Mouse (Mus musculus) mature B cell (primary cell): ENCODE measurements around the gene Krt4.

Source experiments
- in situ Hi-C: fragments of 300-500 bp; cut with MboI; formaldehyde crosslinking; loops from 2 replicates; pipeline ENCODE4 v1.14.3; 2019

Krt4 gene

DNA sequence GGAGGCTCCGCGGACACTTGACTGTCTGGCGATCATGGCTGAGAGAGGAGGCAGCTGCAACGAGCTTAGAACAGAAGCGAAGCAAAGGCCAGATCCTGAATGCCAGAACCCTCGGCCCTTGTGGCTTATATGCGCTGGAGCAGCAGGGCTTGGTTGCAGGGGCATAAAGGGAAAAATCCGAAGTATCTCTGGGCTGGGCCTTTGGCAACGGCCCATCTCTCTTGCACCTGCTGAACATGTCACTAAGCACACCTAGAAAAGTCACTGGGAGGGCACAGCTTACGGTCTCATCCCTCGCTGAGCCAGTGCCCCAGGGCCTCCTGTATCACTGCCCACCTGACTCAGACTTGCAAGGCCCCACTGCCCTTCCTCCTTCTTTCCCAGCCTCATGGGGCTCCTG, at the start of gene Krt4:
Krt4 (minus strand) TSS at position 101 of the 400 bp plus-strand sequence.
- in situ Hi-C loops, result no loop called here

DNA sequence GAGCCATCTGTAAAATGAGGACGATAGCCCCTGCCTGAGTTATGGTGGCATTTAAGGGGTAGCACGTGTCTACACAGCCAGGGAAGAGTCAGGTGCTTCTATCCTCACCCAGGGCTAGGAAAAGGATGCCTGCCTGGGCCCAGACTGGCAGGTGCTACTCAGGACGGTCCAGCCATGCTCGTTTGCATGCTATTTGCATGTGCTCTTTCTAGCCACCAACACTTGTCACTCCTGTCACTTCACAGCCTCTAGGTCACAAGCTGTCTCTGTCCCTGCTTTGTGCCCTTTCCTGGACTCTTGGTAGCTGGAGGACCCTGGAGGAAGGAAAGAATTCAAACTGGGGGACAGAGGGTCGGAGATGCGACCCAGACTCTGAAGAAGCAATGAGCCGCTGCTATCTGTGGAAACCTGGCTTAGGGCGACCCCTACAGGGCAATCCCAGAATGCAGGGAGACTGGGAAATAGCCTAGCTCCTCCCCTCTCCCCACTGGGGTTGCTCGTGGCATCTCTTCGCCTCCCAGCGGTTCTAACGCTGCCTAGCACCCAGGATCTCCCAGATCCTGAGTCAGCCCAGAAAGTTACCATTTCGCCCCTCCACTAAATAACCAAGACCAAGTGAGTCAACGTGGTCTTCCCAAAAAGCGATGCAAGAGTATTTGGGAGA, 49.0 kb upstream of the Krt4 start:
- in situ Hi-C loops, result no loop called here

DNA sequence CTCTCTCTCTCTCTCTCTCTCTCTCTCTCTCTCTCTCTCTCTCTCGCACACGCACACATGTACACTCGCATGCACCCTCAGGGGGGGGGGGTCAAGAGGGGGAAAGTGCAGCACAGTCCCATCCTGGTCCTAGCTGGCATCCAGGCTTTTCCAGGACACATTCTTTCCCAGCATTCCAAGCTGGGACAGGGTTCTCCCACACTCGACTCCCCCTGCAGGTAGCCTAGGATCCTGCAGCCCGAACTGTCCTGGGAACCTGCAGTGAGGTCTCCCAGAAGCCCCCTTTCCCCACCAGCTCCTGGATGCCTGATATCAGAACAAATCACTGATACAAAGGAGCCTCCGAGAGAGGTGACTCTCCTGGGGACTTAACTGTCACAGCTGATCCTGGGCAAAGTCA, 46.0 kb upstream of the Krt4 start:
- in situ Hi-C loops, result no loop called here

DNA sequence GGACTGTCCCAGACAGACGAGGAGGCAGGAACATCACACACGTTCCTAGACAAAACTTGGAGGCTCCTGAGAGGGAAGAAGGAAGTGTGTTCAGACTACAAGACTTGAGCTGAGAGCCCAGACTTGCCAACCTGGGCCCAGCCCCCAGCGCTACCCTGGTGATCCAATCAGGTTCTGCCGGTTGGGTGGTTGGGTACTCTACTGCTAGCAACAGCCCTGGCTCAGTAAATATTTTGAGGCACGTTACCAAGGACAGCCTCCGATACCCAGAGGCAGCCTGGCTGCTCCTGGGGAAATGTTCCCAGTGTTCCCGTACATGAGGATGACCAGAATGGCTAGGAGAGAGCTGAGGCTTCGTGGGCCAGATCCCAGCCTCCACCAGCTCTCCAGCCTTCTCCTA, 42.3 kb upstream of the Krt4 start:
- in situ Hi-C loops, result no loop called here

DNA sequence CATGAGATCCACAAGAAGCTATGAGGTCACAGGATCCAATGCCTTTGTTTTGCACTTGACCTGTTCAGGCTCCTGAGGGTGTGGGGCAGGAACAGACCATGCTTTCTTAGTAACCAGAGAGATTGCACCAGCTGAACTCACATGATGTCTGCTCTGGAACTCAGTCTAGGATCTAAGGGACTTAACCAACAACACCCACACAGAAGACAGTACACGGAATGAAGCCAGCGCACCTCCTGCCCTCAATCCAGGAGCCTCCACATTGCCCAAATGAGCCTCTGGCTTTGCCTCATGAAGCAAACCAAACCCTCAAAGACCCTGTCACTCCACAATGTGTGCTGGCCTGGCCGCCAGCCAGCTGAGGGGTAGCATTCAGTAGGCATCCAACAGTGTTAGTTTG, 34.4 kb upstream of the Krt4 start:
- in situ Hi-C loops, result no loop called here

DNA sequence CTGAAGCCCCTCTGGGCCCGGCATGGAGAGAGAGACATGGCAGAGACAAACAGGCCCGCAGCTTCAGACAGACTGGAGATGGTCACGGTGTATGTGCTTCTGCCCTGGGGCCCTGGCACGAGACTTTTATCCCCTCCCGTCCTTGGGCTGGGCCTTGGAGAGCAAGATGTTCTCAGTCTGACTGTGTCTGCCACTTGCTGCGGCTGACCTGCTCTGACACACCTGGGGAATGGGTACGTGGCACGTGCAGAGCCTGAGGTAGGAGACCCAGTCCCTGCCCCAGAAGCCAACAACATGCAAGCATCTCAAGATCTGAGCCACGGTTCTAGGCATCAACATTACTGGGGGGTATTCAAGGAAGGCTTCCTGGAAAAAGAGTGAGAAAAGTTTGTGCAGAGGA, 29.7 kb upstream of the Krt4 start, which contains the start of gene Krt78:
Krt78 (minus strand) TSS at position 101 of the 400 bp plus-strand sequence.
- in situ Hi-C loops, result no loop called here

DNA sequence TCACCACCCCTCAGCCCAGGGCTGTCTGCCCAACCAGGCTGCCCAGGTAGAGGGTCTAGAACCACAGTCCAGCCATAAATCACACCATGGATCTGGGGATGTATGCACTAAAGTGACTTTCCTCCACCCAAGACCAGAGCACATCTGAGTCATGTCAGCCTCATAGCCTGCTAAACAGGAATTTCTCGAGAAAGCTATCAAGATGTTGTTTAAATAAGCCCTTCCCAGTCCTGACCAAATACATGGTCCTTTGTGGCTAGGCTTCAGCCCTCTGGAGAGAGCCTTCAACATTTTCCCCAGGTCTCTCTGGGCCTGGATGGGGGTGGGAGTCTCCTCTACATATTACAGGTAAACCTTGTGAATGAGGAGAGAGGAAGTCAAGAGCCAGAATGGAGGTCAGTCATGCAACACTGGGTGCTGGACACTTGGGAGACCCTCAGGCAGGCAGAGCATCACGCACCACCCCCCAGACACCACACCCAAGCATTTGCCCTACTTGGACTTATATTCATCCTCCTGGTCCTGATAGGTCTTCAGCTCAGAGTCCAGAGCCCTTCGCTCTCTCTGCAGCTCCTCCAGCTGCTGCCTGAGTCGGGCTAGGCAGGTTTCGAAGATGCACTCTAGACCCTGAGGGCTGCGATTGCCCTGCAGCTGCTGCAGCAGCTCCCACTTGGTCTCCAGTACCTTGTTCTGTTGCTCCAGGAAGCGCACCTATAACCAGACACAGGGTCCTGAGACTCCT, 28.4 kb upstream of the Krt4 start:
- in situ Hi-C loops, result no loop called here

DNA sequence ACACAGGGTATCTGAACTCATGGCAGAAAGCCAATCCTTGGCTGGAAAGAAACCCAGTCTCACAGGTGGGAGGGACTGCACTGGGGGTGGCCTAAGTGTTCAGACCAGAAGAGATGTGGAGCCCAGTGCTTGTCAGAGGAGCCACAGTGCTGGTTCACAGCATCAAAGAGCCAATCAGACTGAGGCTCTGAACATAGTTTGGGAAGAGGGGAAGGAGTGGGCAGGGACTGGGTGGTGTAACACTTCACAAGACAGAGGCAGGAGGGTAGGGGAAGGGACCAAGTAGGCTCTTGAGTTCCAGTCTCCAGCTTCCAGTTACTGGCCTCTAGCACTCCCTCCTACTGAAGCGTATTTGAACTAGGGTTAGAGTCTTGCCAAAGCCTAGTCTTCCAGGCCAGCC, 20.9 kb upstream of the Krt4 start:
- in situ Hi-C loops, result no loop called here

DNA sequence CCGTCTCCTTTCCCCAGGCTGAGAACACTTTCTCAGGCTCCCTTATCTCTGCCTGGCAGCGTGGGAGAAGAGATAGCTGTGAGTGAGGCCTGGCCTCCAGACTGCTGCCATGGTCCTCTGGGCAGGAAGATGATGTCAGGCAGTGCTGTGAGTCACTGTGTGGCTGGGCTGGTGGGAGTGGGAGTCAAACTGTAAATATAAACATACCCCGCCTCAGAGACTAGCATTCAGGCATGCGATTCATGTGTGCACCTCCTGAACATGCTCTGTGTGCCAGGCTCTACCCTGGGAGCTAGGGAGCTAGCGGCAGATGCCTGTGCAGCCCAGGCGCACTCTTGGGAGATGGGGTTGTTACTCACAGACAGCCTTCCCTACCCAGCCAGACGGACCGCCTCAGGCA, 17.4 kb upstream of the Krt4 start:
- in situ Hi-C loops, result no loop called here

DNA sequence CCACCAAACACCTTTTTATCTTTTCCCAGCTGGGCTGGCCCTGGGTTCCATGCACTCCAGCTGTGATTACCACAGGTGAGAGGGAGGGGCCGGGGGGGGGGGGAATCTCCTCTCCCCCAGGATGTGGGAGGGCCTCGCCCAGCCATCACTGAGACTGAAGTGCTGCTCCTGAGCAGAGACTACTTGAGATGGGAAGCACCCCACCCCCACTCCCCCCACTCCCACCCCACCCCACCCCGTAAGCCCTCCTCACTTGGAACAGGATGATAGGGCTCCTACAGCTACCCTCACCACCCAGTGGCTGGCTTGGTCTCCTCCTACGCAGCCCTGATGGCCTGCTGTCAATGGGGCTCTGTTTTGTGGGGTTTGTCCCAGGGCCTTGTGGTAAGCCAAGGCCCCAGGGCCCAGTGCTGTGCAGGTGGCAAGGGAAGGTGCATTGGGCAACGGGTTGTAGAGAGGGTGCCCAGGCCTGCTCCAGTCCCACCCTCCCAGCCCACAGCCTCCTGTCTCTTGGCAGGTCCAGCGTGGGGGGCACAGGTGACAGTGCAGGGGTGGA, 15.8 kb upstream of the Krt4 start, which contains the start of gene Krt79:
Krt79 (minus strand) TSS at position 51 of the 556 bp plus-strand sequence.
- in situ Hi-C loops, result no loop called here

DNA sequence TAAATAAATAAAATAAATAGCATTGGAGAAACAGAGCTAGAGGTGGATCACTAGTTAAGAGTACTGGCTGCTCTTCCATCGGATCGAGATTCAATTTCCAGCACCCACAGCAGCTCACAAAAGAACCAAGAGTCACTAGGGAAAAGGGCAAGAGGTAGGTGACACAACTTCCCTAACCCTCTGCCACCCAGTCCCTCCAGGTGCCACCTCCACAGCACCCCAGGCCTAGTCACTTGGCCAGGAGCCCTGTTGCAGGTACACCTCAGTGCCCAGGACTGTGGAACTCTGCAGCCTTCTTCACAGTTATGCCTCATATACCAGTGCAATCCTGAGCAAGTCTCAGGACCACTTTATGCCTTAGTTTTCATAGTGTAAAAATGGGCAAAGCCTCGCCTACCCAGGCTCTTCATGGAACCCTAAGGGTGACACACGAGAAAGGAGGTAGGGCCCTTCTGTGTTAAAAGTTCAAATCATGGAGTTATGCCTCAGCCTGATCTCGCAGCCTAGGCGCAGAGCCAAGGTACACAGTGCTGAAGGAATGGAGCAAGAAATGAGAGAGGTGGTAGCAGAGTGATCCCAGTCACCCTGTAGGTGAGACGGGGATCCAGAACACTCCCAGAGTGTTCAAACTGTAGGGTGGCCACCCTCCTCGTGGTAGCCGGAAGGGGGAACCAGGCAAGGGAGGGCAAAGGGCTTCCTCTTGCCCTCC, 14.2 kb upstream of the Krt4 start:
- in situ Hi-C loops, result no loop called here

DNA sequence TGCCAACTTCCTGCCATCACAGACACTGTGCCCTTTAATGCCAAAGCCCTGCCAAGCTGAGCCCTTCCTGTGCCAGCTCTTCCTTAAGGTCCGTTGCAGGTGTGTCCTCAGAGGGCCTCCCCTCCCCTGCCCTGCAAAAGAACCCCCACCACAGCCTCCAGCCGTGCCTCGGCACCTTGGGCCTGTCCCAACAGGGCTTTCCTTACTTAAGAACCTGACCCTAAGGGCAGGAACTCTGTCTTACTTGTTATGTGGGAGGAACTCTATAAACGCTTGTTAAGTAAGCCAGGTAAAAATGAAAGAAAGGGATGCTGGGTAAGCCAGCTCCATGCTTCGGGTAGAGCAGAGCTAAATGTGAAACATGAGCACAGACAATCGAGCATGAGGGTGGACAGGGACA, 8.5 kb upstream of the Krt4 start:
- in situ Hi-C loops, result no loop called here

DNA sequence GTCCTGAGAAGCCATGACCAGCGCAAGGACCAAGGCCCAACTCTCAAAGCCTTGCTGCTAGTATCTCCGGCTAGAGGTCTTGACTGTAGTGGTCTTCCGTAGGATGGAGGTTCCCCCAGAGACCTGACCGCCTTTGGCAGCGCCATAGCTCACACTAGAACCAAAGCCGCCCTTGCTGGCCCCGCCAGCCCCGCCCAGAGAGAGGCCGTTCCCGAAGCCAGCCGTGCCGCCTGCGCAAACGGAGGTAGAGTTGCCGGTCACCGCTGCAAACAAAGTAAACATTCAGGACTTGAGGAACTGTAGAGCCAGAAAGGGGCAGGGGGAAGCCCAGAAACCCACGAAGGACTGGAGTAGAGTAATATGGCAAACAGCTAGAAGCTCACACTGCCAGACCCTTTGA, 5.1 kb upstream of the Krt4 start:
- in situ Hi-C loops, result no loop called here

DNA sequence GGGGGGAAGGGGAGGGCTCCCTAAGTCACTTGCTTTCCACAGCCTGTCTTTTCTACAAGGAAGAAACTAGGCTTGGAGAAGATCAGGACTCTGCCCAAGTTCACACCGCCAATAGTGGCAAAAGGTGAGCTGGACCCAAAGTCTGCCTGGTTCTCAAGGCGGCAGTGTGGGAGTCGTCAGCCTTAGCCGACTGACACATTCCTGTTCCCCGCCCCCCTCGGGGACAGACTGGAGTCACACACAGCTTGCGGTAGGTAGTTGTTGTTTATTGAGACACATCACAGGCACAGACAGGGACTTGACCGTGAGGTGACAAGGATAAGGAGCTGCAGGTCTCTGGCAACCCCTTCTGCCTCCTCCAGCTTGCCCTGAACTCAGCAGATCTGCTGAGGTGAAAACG, 4.6 kb upstream of the Krt4 start:
- in situ Hi-C loops, result no loop called here

DNA sequence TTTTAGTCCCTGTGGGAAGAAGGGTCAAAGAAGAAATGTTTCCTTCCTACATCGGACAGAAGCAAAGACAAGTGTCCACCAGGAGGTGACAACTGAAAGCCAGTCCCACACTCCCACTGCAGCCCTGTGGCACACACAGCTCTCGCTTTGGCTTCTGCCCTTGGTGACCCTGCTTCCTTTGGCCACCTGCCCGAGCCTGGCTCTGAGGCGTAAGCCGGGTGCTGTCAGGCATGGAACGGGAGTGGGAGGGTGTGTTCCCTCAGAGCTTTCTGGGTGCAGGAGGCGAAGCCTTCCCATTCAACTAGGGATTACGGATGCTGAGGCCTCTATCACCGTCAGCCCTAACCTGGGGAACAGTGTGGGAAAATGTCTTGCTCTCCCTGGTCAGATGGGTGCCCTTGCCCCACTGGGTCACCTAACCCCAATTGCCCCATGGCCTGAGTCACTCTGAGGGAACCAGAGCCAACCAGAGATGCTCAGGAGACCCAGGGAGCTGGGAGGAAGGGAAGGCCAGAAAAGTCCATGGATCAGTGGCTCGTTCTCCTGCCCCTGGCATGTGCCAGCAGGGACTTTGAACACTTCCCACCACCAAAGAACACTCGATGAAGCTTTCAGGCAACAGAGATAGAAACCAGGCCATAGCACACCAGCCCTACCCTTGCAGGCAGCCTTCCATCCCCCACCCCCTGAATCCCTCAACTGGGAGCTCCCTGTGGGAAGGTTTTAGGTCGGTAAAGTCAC, 3.0 kb upstream of the Krt4 start:
- in situ Hi-C loops, result no loop called here

DNA sequence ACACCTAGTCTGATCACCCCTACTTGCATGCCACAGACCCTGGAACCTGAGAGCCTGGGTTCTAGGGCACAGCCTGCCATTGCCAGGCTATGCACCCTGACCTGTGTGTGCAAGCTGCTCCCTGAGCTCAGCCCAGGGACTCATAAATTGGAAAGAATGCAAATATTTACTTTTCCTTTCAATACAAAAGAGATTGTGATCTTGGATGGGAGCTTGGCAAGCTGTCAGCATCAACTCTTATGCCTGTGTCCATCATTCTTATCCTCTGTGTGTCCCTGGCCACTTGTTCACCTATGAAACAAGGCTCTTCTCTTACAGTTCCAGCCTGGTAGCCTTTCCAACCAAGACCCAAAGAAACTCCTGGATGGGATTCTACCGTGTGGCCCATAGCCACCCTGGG, 506 bp upstream of the Krt4 start:
- in situ Hi-C loops, result no loop called here

DNA sequence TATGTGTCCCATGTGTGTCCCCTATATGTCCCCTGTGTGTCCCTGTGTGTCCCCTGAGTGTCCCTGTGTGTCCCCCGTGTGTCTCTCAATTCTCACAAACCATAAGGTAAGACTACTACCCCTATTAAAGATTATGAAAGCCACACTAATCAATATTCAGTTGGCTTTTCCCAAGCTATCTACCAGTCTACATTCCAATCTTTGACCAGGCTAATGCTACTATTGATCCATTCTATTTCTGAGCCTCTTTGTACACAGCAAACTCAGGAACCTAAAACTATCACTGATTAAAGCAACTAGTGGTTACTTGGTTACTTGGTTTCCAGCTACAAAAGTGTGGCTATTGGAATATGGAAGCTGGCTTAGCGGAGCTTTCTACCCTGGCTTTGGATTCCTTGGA, 2.2 kb downstream of the Krt4 start:
- in situ Hi-C loops, result no loop called here

DNA sequence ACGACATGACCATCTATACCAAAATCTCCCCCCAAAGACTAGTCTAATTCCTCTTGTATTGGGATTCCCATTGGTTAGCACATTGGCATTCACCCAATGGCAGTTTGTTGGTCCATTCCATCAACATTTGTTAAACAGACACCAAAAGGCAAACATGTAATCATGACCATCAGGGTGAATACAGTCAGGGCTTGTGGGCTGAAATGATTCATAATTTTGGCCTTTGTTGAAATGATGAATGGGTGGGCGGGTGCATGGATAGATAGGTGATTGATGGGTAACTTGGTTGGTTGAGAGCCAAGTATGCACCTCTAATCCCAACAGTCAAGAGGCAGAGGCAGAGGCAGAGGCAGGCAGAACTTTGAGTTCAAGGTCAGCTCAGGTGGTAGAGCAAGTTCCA, 8.5 kb downstream of the Krt4 start:
- in situ Hi-C loops, result no loop called here

DNA sequence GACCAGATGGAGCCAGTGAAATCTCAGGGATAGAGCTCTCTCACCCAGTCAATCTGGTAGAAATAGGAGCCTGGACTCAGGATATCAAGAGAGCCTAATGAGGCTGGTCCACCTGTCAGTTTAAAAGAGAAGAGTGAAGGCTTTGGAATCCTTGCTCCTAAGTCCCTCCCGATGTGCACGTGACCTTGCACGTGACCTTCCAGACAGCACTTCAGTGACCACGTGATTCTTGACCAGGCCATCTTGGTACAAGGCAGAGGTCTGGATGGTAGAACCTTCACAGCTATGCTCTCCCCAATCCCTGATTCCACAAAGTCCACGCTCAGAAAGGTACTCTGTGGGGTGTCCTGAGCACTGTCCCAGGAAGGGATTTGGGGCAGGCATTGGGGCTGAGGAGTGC, 19.7 kb downstream of the Krt4 start:
- in situ Hi-C loops, result no loop called here

DNA sequence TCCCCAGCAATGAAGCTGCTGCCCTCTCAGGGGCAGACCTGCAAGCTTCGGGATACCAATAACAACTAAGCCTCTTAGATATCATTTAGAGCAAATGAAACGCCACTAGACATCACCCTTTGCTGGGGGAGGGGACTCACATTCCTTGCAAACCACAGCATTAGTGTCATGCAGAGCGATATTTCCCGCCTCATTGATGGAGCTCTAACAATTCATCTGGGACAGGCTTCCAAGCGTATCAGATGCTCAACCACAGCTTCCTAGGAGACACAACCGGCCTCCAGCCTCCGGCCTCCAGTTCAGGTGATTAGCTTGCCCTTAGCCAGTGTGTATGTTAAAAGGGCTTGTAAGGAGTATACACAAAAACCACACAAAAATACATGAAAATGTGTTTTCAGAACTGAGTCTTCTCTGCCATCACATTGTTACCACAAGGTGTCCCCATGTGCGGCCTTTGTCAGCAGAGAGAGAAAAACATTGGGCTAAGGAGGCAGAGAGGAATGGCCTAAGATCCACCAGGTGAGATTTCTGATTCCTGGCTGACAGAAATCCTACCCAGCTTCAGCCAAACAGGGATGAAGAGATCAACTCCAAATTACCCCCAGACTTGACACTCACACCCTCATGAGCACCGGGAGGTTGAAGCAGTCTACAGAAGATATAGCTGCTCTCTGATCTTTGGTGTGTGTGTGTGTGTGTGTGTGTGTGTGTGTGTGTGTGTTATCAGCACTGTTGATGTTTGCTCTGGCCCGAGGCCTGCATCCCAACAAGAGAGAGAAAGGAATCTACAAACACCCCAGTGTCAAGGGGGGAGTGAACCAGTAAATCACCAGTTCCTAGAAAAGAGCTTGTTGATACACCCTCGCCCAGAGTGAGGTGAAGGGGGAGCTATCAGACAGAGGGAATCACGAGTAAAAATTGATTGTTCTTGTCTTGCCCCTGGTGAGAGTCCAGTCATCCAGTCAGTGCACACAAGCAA, 22.1 kb downstream of the Krt4 start:
- in situ Hi-C loops, result no loop called here

DNA sequence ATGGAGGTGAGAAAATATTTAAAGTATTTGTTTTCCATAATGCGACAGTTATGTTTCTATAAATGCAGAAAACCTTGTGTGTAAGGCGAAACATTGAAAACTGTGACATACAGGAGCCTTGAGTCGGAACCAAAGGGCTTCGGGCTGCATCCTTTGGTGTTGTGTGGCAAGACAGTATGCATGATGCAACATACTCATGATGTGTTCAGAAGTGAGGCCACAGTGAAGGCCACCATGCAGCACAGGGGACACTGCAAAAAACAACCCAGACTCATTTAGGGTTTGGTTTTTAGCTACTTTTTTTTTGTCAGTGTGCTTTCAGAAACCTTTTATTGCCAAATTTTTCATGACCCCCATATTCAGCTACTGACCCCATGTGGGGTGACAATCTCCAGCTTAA, 29.3 kb downstream of the Krt4 start:
- in situ Hi-C loops, result no loop called here
